Mouse (Mus musculus) T-helper 1 cell (primary cell): ENCODE measurements around the gene Dus4l.

Experiments
- in situ Hi-C: fragments of 300-600 bp; cut with MboI, MseI; formaldehyde crosslinking; loops from one replicate; pipeline ENCODE4 v1.15.1; 2025; ENCODE audit warnings: high pct_unique_total_duplicates

Gene Dus4l

GRCm38 (mm10) chr12:31592011-31592410, 62.6 kb downstream of the Dus4l start:
- in situ Hi-C loops, result no loop called here
